Mouse (Mus musculus): Measurements from ENCODE around the gene Aldh16a1. TPM values are rescaled to one million over a fixed set of nuclear protein-coding genes. Genes with fewer than 3 reads are reported as not detected.
"Not testable (repeated sequence)": the region's sequence is repeated elsewhere in the genome, so short reads cannot be mapped to it uniquely, and the experiment has no call there.

The Aldh16a1 gene
- total RNA-seq, 2 experiments from 2014 or later, result 13.3 to 16.7 TPM

DNA sequence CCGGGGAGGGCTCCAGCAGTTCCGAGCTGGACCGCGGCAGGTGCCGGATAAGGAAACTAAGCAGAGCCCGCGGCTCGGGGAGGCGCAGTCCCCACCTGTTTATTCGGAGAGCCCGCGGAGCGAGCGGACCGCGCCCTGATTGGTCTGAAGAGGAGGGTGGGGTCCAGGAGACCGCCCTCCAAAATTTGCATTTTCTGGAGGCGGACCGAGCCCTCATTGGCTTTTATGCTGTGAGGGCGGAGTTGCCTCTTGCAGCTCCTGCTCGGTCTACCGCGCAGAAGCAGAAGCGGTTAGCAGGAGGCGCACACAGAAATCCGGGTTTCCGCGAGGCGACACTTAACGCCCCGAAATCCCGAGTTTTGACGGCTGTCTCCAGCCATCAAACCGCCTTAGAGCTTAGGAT, 27.8 kb upstream of the Aldh16a1 start:
- intact Hi-C loops (cut with DNase I), result no loop called here
- peak; percentile 80 to 90 for DNase-seq (ENCODE audit: extremely low spot score in 1 of 2, low spot score in 2 of 2)

GRCm38 (mm10) chr7:45181540-45181939, 27.2 kb upstream of the Aldh16a1 start:
- peak in 1 of 2 experiments; percentile 60 for DNase-seq (ENCODE audit: extremely low spot score in 1 of 2, low spot score in 2 of 2)
- intact Hi-C loops (cut with DNase I), result no loop called here

DNA sequence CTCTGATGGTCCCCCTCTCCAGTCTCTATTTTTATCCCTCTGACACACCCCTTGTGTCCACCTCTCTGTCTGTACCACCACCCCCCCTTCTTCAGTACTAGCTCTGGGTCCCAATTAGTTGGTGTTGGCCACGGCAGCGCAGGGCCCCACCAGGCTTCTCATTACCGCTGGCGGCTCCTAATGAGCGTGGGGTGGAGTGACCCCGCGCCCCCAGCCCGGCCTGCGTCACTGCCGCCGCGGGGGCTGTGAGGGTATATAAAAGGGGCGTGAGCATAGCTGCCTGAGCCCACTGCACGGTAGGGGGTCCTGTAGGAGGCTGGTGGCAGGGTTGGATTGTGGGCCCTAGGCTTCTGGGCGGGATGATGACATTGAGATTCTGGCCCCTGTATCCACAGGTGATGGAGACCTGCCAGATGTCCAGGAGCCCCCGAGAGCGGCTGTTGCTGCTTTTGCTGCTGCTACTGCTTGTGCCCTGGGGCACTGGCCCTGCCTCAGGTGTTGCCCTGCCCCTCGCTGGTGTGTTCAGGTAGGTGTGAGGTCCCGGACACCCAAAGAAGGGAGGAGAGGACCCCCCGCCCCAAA, 26.6 kb upstream of the Aldh16a1 start, which contains the start of gene Pth2:
Gene Pth2 (plus strand): TSS at position 100 of the 582 bp plus-strand sequence.
- intact Hi-C loops (cut with DNase I), result no loop called here
- DNase-seq (ENCODE audit: extremely low spot score in 1 of 2, low spot score in 2 of 2), result no peak

GRCm38 (mm10) chr7:45179469-45179868, 25.1 kb upstream of the Aldh16a1 start, which contains the start of gene Gfy:
Gfy (minus strand) TSS chr7:45179569.
- intact Hi-C loops (cut with DNase I), result no loop called here
- DNase-seq (ENCODE audit: extremely low spot score in 1 of 2, low spot score in 2 of 2), result no peak

GRCm38 (mm10) chr7:45178550-45178949, 24.2 kb upstream of the Aldh16a1 start:
- DNase-seq (ENCODE audit: extremely low spot score in 1 of 2, low spot score in 2 of 2), result no peak
- intact Hi-C loops (cut with DNase I), result no loop called here

GRCm38 (mm10) chr7:45176356-45176755, 22.0 kb upstream of the Aldh16a1 start:
- peak in 1 of 2 experiments; percentile 57 for DNase-seq (ENCODE audit: extremely low spot score in 1 of 2, low spot score in 2 of 2)
- intact Hi-C loops (cut with DNase I), result no loop called here

DNA sequence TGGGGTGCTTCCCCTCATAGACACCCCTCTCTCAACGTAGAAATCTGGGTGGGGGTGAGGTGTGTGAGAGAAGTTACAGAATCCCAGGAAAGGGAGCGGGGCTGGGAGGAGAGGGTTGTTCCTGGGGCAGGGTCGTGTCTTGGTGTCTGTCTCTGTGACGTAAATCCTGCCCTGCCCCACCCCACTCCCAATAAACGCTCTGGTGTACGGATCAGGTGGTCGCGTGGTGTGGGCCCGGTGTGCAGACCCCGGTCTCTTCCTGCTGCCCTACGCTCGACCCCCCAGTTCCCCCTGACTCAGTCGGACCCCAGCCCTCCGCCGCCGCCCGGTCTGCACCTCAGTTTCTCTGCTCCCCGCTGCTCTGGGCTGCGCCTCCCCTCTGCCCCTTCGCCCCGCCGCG, 21.5 kb upstream of the Aldh16a1 start:
- intact Hi-C loops (cut with DNase I), result no loop called here
- DNase-seq (ENCODE audit: extremely low spot score in 1 of 2, low spot score in 2 of 2), result no peak

DNA sequence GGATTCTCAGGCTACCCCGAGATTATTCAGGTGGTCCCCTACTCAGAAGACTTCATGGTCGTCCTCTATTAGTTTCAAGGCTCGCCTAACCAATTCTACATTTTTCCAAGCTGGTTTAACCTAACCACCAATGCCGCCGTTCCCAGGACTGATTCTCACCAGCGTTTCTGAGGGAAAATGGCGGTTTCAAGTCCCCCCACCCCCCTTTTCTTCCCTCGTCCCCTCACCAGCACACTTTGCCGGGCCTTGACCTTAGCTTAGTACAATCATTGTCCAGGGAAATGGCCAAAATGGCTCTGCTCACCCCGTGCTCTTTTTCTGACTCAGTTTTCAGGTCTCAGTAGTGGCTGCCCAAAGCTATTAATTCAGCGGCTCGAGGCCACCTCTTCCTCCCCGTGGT, 21.0 kb upstream of the Aldh16a1 start:
- intact Hi-C loops (cut with DNase I), result no loop called here
- DNase-seq (ENCODE audit: extremely low spot score in 1 of 2, low spot score in 2 of 2), result no peak

GRCm38 (mm10) chr7:45174567-45175280, 20.3 kb upstream of the Aldh16a1 start:
- no peak for DNase-seq (ENCODE audit: extremely low spot score in 1 of 2, low spot score in 2 of 2)
- intact Hi-C loops (cut with DNase I), result no loop called here

DNA sequence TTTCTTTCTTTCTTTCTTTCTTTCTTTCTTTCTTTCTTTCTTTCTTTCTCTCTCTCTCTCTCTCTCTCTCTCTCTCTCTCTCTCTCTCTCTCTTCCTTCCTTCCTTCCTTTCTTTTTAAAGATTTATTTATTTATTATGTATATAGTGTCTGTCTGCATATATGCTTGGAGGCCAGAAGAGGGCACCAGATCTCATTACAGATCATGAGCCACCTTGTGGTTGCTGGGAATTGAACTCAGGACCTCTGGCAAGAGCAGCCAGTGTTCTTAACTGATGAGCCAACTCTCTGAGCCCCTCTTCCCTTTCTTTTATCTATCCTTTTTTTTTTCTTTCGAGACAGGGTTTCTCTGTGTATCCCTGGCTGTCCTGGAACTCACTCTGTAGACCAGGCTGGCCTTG, 19.4 kb upstream of the Aldh16a1 start:
- DNase-seq (ENCODE audit: extremely low spot score in 1 of 2, low spot score in 2 of 2); intact Hi-C loops (cut with DNase I): not testable (repeated sequence)

- DNase-seq (ENCODE audit: extremely low spot score in 1 of 2, low spot score in 2 of 2), result no peak
- intact Hi-C loops (cut with DNase I), result no loop called here
Measured at GRCm38 (mm10) chr7:45172974-45173373, 18.6 kb upstream of the Aldh16a1 start.

DNA sequence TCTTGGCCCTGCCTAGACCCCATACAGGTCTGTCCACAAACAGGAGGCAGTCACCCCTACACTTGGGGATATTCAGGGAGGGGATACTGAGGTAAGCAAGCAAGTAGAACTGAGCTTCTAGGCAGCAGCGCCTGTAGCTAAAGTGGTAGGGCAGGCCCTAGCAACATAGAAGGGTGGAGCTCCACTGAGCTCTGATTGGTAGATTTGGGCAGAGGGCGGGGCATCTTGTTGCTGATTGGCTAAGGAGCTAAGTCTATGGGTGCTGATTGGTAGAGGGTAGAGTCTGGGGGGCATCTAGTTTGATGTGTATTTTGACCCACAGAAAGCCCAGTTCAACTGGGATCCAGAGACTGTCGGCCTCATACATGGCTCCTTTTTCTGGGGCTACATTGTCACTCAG, 15.1 kb upstream of the Aldh16a1 start:
- DNase-seq (ENCODE audit: extremely low spot score in 1 of 2, low spot score in 2 of 2), result no peak

GRCm38 (mm10) chr7:45168656-45169055, 14.3 kb upstream of the Aldh16a1 start:
- intact Hi-C loops (cut with DNase I), result loop anchor here (10.0 kb wide), 1 partner anchor 196 kb away; the partner anchor contains the start of gene Ppfia3
- no peak for DNase-seq (ENCODE audit: extremely low spot score in 1 of 2, low spot score in 2 of 2)

More for the DNA sequence above, 15.1 kb upstream of the Aldh16a1 start:
- intact Hi-C loops (cut with DNase I), result loop anchor here (10.0 kb wide), 1 partner anchor 195 kb away; the partner anchor contains the start of gene Ppfia3

GRCm38 (mm10) chr7:45167761-45168445, 13.5 kb upstream of the Aldh16a1 start:
- intact Hi-C loops (cut with DNase I), result loop anchor here (10.0 kb wide), 1 partner anchor 197 kb away; the partner anchor contains the start of gene Ppfia3
- DNase-seq (ENCODE audit: extremely low spot score in 1 of 2, low spot score in 2 of 2), result no peak

DNA sequence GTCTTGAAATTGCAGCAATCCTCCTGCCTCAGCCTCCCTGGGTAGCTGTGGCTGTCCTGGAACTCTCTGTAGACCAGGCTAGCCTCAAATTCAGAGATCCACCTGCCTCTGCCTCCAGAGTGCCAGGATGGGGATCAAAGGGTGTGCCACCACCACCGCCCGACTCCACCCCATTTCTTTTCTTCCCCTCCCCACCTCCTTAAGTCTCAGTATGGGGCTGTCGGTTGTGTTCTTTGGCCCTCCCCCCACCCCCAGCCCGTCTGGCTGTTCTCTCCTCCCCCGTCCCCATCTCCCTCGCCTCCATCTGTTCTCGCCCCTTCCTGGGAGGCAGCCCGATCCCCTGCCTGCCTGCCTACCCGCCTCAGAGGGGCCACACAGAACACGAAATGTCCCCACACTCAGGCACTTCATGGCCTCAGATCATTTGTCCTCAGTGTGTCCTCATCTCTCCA, 12.6 kb upstream of the Aldh16a1 start:
- intact Hi-C loops (cut with DNase I), result loop anchor here (10.0 kb wide), 1 partner anchor 198 kb away; the partner anchor contains the start of gene Ppfia3
- no peak for DNase-seq (ENCODE audit: extremely low spot score in 1 of 2, low spot score in 2 of 2)

DNA sequence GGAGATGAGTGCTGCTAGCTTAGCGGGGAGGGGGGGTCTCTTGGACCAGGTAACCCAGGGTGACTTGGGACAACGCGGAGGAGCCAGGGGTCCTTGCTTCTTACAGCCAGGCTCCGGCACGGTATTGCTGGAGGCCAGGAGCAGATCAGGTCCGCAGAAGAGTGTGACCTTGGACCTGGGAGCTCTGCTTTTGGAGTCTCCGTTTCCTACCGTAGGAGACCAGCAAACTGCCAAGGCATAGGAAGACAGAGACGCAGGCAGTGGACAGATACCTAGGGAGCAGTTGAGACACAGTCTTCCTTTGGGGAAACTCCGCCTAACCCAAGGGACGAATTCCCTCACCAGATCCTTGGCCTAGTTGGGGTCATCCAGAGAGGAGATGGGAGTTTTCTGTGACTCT, 11.3 kb upstream of the Aldh16a1 start:
- no peak for DNase-seq (ENCODE audit: extremely low spot score in 1 of 2, low spot score in 2 of 2)
- intact Hi-C loops (cut with DNase I), result loop anchor here (10.0 kb wide), 1 partner anchor 199 kb away; the partner anchor contains the start of gene Ppfia3

DNA sequence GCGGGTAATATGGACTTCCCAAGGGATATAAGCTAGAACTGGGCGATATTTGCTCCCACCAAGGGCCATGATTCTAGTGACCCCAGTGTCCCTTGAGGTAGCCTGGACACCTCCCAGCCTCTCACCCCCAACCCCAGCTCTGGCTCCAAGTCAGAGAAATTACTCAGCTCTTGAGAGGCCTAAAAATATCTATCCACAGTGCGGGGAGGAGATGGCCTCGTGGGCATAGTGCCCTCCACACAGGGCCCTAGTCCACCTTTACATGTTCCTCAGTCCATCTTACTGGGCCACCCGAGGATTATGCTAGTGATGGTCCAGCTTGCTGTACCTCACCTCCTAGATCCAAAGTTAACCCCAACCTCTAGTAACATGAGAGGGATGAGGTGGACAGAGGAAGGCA, 10.4 kb upstream of the Aldh16a1 start:
- intact Hi-C loops (cut with DNase I), result loop anchor here (5.0 to 10.0 kb wide), 2 partner anchors 32 to 200 kb away; partner anchors contain the start of gene Ppfia3
- DNase-seq (ENCODE audit: extremely low spot score in 1 of 2, low spot score in 2 of 2), result no peak

GRCm38 (mm10) chr7:45163735-45164490, 9.5 kb upstream of the Aldh16a1 start, which contains the start of gene Slc17a7:
Slc17a7 (plus strand) TSS chr7:45163949.
- DNase-seq (ENCODE audit: extremely low spot score in 1 of 2, low spot score in 2 of 2), result peak in 1 of 2 experiments; percentile 63
- intact Hi-C loops (cut with DNase I), result loop anchor here (2.0 to 10.0 kb wide), 3 partner anchors 33 to 201 kb away; partner anchors contain the start of gene Ppfia3

Data from left cerebral cortex, postnatal 10 days (tissue).